Mouse (Mus musculus): ENCODE measurements at regions not wholly inside any gene's neighbourhood (a gene's known extent, or its start where the extent isn't known, plus 50 kb on each side); places are given as distances from the start of the nearest gene placed in this dataset.

DNA sequence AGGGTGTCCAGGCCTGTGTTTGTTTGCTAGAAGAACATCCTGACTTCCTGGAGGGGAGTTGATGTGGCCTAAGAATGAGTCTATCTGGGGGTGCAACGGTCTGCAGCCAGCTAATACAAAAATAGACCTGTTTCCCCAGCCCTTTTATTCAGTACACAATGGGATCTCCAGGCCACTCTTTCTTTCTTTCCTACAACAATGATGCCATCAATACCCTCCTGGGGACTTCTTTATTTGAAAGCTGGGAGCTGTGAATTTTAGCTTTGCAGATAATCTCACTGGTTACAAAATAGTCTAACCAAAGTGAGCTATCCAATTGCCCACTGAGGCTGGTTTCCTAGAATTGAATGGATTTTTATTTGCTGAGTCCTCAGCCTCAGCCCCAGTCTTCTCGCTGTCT is 207.4 kb downstream of the Cbln1 start:
- no peak overlapping the region for H3K27ac ChIP-seq (ENCODE audit: low read depth, low read length)
- no peak overlapping the region for H3K9ac ChIP-seq (ENCODE audit: low read depth, low read length)
- H3K36me3 ChIP-seq (ENCODE audit: control insufficient read depth, insufficient read depth, low read length), result no peaks in the 10 kb centered on the region
- H3K4me3 ChIP-seq (ENCODE audit: low read depth, low read length), result no peak overlapping the region
- 62% methylated on average over 2 of the region's 2 CpGs for WGBS (ENCODE audit: insufficient replicate concordance)
- no peaks in the 10 kb centered on the region for H3K27me3 ChIP-seq (ENCODE audit: control insufficient read depth, insufficient read depth, low read length)
- no peak for ATAC-seq (replicated peaks; ENCODE audit: insufficient number of reproducible peaks, low FRiP score, low TSS enrichment)
- no peaks in the 10 kb centered on the region for H3K4me1 ChIP-seq (ENCODE audit: control insufficient read depth, insufficient read depth, low read length)
- no peak overlapping the region for H3K4me2 ChIP-seq
- no peaks in the 10 kb centered on the region for H3K9me3 ChIP-seq (replicated peaks; ENCODE audit: control insufficient read depth, low read length)

DNA sequence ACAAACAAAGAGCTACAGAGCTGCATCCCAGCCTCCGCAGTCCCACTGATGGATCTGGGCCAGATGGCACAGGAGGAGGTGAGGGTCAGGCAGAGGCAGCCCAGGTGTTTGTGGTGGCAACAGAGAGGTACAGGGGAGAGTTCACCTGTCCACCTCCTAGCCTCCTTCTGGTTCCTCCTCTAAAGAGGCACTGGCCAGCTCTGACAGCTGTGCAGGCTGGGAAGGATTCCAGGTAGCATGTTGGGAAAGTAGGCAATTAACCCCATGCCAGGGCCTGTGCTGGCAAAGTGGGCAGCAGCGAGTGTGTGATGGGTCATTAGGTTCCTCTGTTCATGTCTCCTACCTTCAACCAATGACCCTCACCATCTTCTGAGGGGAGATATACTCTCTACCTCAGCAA is 212.1 kb downstream of the Cbln1 start:
- Histone ChIP-seq H3K36me3 (ENCODE audit: control insufficient read depth, insufficient read depth, low read length) (no peaks in the 10 kb centered on the region), H3K27me3 (ENCODE audit: control insufficient read depth, insufficient read depth, low read length) (no peaks in the 10 kb centered on the region), H3K4me1 (ENCODE audit: control insufficient read depth, insufficient read depth, low read length) (no peaks in the 10 kb centered on the region), H3K4me3 (ENCODE audit: low read depth, low read length) (no peak overlapping the region), H3K9ac (ENCODE audit: low read depth, low read length) (no peak overlapping the region), H3K9me3 (replicated peaks; ENCODE audit: control insufficient read depth, low read length) (no peaks in the 10 kb centered on the region), H3K4me2 (no peak overlapping the region), H3K27ac (ENCODE audit: low read depth, low read length) (no peak overlapping the region)
- no peak for ATAC-seq (replicated peaks; ENCODE audit: insufficient number of reproducible peaks, low FRiP score, low TSS enrichment)
- 72% methylated on average over 2 of the region's 2 CpGs for WGBS (ENCODE audit: insufficient replicate concordance)

DNA sequence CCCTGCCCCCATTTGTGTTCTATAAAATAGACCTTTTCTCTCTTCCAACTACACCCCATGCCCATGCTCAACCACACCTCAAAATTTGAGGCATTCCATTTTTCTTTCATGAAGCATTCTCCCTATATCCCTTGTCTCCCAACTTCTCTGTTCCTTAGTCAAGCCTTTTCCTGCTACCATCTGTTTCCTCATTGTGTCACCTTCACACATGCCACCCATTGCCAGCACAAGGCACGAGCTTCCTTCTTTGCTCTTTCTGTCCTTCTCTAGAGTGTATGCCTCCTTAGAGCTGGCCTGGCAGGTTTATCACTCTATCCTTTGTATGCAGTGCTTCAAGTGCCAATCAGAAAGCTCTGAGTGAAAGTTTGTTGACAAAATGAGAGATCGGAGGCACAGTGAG is 229.7 kb downstream of the Cbln1 start:
- Histone ChIP-seq H3K4me2 (no peak overlapping the region), H3K9me3 (replicated peaks; ENCODE audit: control insufficient read depth, low read length) (no peaks in the 10 kb centered on the region), H3K4me1 (ENCODE audit: control insufficient read depth, insufficient read depth, low read length) (no peaks in the 10 kb centered on the region), H3K36me3 (ENCODE audit: control insufficient read depth, insufficient read depth, low read length) (no peaks in the 10 kb centered on the region), H3K27me3 (ENCODE audit: control insufficient read depth, insufficient read depth, low read length) (no peaks in the 10 kb centered on the region), H3K4me3 (ENCODE audit: low read depth, low read length) (no peak overlapping the region), H3K27ac (ENCODE audit: low read depth, low read length) (no peak overlapping the region), H3K9ac (ENCODE audit: low read depth, low read length) (no peak overlapping the region)
- ATAC-seq (replicated peaks; ENCODE audit: insufficient number of reproducible peaks, low FRiP score, low TSS enrichment), result no peak
- WGBS (ENCODE audit: insufficient replicate concordance), result 65% methylated on average over 2 of the region's 2 CpGs

DNA sequence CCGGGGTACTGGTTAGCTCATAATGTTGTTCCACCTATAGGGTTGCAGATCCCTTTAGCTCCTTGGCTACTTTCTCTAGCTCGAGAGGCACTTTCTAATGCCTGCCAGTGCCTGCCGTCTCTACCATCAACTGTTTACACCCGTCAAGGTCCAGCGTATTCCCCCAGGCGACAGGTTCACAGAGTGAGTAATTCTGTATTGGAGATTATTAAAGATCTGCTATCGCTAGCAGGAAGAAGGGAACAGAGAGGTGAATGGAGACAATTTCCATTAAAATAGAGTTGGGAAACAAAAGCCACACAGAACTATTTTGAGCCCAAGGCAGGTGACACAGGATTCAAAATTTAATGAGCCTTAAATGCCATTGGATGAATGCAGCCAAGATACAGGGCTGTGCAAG is 235.2 kb downstream of the Cbln1 start:
- Histone ChIP-seq H3K27me3 (ENCODE audit: control insufficient read depth, insufficient read depth, low read length) (no peaks in the 10 kb centered on the region), H3K9ac (ENCODE audit: low read depth, low read length) (no peak overlapping the region), H3K4me2 (no peak overlapping the region), H3K27ac (ENCODE audit: low read depth, low read length) (no peak overlapping the region), H3K4me3 (ENCODE audit: low read depth, low read length) (no peak overlapping the region), H3K9me3 (replicated peaks; ENCODE audit: control insufficient read depth, low read length) (no peaks in the 10 kb centered on the region), H3K36me3 (ENCODE audit: control insufficient read depth, insufficient read depth, low read length) (no peaks in the 10 kb centered on the region), H3K4me1 (ENCODE audit: control insufficient read depth, insufficient read depth, low read length) (no peaks in the 10 kb centered on the region)
- WGBS (ENCODE audit: insufficient replicate concordance), result 75% methylated on average over 6 of the region's 7 CpGs
- ATAC-seq (replicated peaks; ENCODE audit: insufficient number of reproducible peaks, low FRiP score, low TSS enrichment), result no peak

DNA sequence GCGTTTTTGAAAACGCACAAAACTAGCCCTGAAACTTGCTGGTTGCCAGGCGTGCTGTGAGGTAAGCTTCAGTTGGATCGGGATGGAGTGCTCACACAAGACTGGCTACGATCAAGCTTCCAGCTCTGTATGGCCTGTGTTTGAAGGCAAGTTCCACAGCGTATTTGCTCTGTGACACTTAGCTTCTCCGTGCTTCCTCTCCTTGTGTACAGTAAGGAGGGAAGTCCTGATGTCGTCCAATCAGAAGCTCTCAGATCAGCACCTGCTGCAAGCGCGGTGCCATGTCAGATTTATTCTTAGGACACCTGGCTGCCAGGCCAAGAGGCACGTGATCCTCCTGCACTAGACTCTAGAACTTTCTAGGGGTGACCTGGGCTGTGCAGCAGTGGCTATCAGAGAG is 236.0 kb downstream of the Cbln1 start:
- no peaks in the 10 kb centered on the region for H3K36me3 ChIP-seq (ENCODE audit: control insufficient read depth, insufficient read depth, low read length)
- no peaks in the 10 kb centered on the region for H3K4me1 ChIP-seq (ENCODE audit: control insufficient read depth, insufficient read depth, low read length)
- H3K4me2 ChIP-seq, result no peak overlapping the region
- no peak overlapping the region for H3K27ac ChIP-seq (ENCODE audit: low read depth, low read length)
- no peak for ATAC-seq (replicated peaks; ENCODE audit: insufficient number of reproducible peaks, low FRiP score, low TSS enrichment)
- H3K9me3 ChIP-seq (replicated peaks; ENCODE audit: control insufficient read depth, low read length), result no peaks in the 10 kb centered on the region
- no peak overlapping the region for H3K9ac ChIP-seq (ENCODE audit: low read depth, low read length)
- 79% methylated on average over 11 of the region's 11 CpGs for WGBS (ENCODE audit: insufficient replicate concordance)
- H3K27me3 ChIP-seq (ENCODE audit: control insufficient read depth, insufficient read depth, low read length), result no peaks in the 10 kb centered on the region
- H3K4me3 ChIP-seq (ENCODE audit: low read depth, low read length), result no peak overlapping the region

DNA sequence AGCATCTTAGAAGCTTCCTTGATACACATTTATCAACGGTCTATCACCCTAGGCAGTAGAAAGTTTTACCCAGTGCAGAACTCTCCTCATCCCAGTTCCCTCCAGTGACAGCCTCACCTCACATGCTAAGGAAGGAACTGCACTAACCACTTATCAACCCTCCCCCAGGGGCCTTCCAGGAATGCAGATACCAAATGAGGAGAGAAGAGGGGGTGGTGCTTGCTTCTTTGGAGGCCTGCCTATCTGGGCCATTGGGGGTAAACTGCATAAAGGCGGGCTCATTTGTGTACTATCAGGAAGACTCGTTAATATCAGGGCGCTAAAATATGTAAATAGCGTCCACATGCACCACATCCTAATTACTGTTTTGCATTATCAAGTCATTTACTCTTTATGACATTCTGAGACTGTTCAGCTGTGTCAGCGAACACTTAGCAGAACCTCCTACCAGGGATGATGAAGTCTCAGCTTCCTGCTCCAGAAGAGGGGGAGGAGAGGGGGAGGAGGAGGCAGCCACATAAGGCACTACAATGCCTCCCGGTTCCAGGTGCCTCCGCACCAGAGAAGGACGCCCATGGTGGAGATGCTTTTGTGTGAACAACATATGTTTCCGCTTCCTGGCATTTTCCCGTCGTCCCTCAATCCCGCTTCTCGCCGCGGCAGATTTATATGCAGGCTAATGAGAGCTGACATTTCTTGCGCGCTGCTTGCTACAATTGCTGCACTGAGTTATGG is 236.9 kb downstream of the Cbln1 start:
- Histone ChIP-seq H3K27ac (ENCODE audit: low read depth, low read length) (no peak overlapping the region), H3K36me3 (ENCODE audit: control insufficient read depth, insufficient read depth, low read length) (no peaks in the 10 kb centered on the region), H3K9ac (ENCODE audit: low read depth, low read length) (no peak overlapping the region), H3K9me3 (replicated peaks; ENCODE audit: control insufficient read depth, low read length) (no peaks in the 10 kb centered on the region), H3K27me3 (ENCODE audit: control insufficient read depth, insufficient read depth, low read length) (no peaks in the 10 kb centered on the region), H3K4me3 (ENCODE audit: low read depth, low read length) (peak overlapping the region; percentile 20; the same call in 1 of the 2 replicates), H3K4me1 (ENCODE audit: control insufficient read depth, insufficient read depth, low read length) (no peaks in the 10 kb centered on the region), H3K4me2 (peak overlapping the region; percentile 53)
- ATAC-seq (replicated peaks; ENCODE audit: insufficient number of reproducible peaks, low FRiP score, low TSS enrichment), result no peak
- WGBS (ENCODE audit: insufficient replicate concordance), result 44% methylated on average over 18 of the region's 18 CpGs

- Histone ChIP-seq H3K4me3 (ENCODE audit: low read depth, low read length) (no peak overlapping the region), H3K9ac (ENCODE audit: low read depth, low read length) (no peak overlapping the region), H3K27me3 (ENCODE audit: control insufficient read depth, insufficient read depth, low read length) (no peaks in the 10 kb centered on the region), H3K27ac (ENCODE audit: low read depth, low read length) (no peak overlapping the region), H3K4me2 (no peak overlapping the region), H3K4me1 (ENCODE audit: control insufficient read depth, insufficient read depth, low read length) (no peaks in the 10 kb centered on the region), H3K36me3 (ENCODE audit: control insufficient read depth, insufficient read depth, low read length) (no peaks in the 10 kb centered on the region), H3K9me3 (replicated peaks; ENCODE audit: control insufficient read depth, low read length) (no peaks in the 10 kb centered on the region)
- WGBS (ENCODE audit: insufficient replicate concordance), result 64% methylated on average over 5 of the region's 5 CpGs
- ATAC-seq (replicated peaks; ENCODE audit: insufficient number of reproducible peaks, low FRiP score, low TSS enrichment), result no peak
These were observed 238.1 kb downstream of the Cbln1 start for GRCm38 (mm10) chr8:87234336-87234735.

DNA sequence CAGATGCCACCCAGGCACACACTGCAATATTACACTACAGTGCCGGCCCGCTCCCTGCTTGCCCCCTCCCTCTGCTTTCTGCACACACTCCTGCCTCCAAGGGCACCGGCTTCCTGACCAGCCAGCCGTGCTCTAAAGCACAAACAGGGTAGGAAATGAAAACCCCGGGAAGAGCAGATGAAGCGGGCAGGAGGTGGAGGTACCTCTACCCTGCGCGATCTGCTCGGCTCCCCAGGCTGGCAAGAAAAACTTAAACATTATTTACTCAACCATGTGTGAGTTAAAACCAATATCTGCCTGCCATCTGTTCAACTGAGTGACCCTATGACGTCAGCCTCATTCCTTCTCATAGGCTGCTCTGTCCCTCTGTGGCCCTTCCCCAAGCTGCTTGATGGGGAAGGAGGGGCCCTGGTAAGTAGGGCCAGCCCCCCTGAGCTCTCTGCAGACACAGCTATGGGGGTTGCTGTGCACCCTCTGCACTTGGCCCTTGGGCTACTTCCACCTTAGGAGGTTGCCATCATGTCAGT is 238.5 kb downstream of the Cbln1 start:
- no peak overlapping the region for H3K4me3 ChIP-seq (ENCODE audit: low read depth, low read length)
- 55% methylated on average over 10 of the region's 10 CpGs for WGBS (ENCODE audit: insufficient replicate concordance)
- no peaks in the 10 kb centered on the region for H3K4me1 ChIP-seq (ENCODE audit: control insufficient read depth, insufficient read depth, low read length)
- no peak overlapping the region for H3K9ac ChIP-seq (ENCODE audit: low read depth, low read length)
- no peak overlapping the region for H3K27ac ChIP-seq (ENCODE audit: low read depth, low read length)
- ATAC-seq (replicated peaks; ENCODE audit: insufficient number of reproducible peaks, low FRiP score, low TSS enrichment), result no peak; the same call in 1 of the 2 replicates
- H3K36me3 ChIP-seq (ENCODE audit: control insufficient read depth, insufficient read depth, low read length), result no peaks in the 10 kb centered on the region
- no peaks in the 10 kb centered on the region for H3K9me3 ChIP-seq (replicated peaks; ENCODE audit: control insufficient read depth, low read length)
- H3K27me3 ChIP-seq (ENCODE audit: control insufficient read depth, insufficient read depth, low read length), result no peaks in the 10 kb centered on the region
- H3K4me2 ChIP-seq, result no peak overlapping the region

GRCm38 (mm10) chr8:87231762-87232161 is 240.6 kb downstream of the Cbln1 start:
- Histone ChIP-seq H3K4me2 (no peak overlapping the region), H3K9me3 (replicated peaks; ENCODE audit: control insufficient read depth, low read length) (no peaks in the 10 kb centered on the region), H3K36me3 (ENCODE audit: control insufficient read depth, insufficient read depth, low read length) (no peaks in the 10 kb centered on the region), H3K27ac (ENCODE audit: low read depth, low read length) (no peak overlapping the region), H3K9ac (ENCODE audit: low read depth, low read length) (no peak overlapping the region), H3K4me3 (ENCODE audit: low read depth, low read length) (no peak overlapping the region), H3K4me1 (ENCODE audit: control insufficient read depth, insufficient read depth, low read length) (no peaks in the 10 kb centered on the region), H3K27me3 (ENCODE audit: control insufficient read depth, insufficient read depth, low read length) (no peaks in the 10 kb centered on the region)
- no peak for ATAC-seq (replicated peaks; ENCODE audit: insufficient number of reproducible peaks, low FRiP score, low TSS enrichment)
- 34% methylated on average over 4 of the region's 4 CpGs for WGBS (ENCODE audit: insufficient replicate concordance)

Measured in heart, embryonic 11.5 days (tissue).